Mouse (Mus musculus): ENCODE results near the gene Slc35e3.
"Not testable (repeated sequence)": the region's sequence is repeated elsewhere in the genome, so short reads cannot be mapped to it uniquely, and the experiment has no call there.

DNA sequence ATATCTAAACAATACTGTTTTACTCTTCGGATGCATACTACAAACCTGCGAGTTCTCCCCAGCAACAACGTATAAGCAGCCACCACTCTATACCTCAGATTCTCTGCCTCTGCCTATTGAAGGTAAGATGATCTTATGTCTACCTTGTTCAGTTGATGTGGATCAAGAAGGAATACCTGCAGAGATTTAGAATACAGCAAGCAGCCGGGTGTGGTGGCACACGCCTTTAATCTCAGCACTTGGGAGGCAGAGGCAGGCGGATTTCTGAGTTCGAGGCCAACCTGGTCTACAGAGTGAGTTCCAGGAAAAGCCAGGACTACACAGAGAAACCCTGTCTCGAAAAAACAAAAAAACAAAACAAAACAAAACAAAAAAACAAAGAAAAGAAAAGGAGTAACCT, 8.7 kb downstream of the Slc35e3 start:
- not testable (repeated sequence) for TF ChIP-seq CTCF, EP300 (IDR thresholded peaks at IDR 0.05; ENCODE audit: low read depth)
